Mouse (Mus musculus): ENCODE measurements around the gene Ercc1. TPM values are rescaled to one million over a fixed set of nuclear protein-coding genes. Genes with fewer than 3 reads are reported as not detected.
A peak's percentile ranks its signal among the peaks of the same experiment; 100 is the strongest.

The Ercc1 gene
- polyA plus RNA-seq, 1 experiment from 2014 or later, result 114 TPM

- Histone ChIP-seq H3K27ac (replicated peaks) (peak overlapping the region; percentile 52; the same call in 1 of the 2 replicates), H3K4me1 (peaks cover 39% of the 10 kb centered on the region), H3K4me2 (replicated peaks) (peak overlapping the region; percentile 95), H3K36me3 (peaks cover 21% of the 10 kb centered on the region), H3K27me3 (peaks cover 20% of the 10 kb centered on the region), H3K9me3 (no peaks in the 10 kb centered on the region), H3K9ac (replicated peaks) (peak overlapping the region; percentile 68), H3K4me3 (peak overlapping the region; percentile 77)
- peak; percentile 71 for ATAC-seq (ENCODE audit: low FRiP score, low read depth)
- WGBS, result under 1% methylated on average over 45 of the region's 45 CpGs
Observed at GRCm38 (mm10) chr7:19359892-19360641, 15.5 kb downstream of the Ercc1 start.

DNA sequence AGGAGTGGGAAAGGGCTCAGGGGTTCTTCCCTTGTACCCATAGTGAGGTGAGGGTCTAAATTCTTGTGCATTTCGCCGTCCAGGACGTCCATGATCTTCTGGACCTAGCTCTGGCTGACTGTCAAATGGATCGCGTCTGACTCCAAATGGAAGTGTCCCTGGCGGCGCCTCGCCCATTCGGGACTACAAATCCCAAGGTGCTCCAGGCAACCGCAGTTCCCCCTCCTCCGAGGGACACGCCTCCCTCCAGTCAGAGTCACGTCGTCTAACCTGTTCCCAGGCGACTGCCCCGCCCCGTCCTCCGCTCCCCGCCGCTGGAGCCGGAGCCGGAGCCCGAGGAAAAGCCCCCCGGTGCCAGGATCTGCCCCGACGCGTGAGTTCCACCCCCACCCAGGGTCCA lies 16.4 kb downstream of the Ercc1 start:
- ATAC-seq (ENCODE audit: low FRiP score, low read depth), result peak; percentile 41
- Histone ChIP-seq H3K27ac (replicated peaks) (no peak overlapping the region), H3K4me1 (peaks cover 39% of the 10 kb centered on the region), H3K4me3 (peak overlapping the region; percentile 77), H3K27me3 (peaks cover 20% of the 10 kb centered on the region), H3K9ac (replicated peaks) (peak overlapping the region; percentile 64), H3K36me3 (peaks cover 15% of the 10 kb centered on the region), H3K4me2 (replicated peaks) (peak overlapping the region; percentile 95), H3K9me3 (no peaks in the 10 kb centered on the region)
- under 1% methylated on average over 21 of the region's 27 CpGs for WGBS

DNA sequence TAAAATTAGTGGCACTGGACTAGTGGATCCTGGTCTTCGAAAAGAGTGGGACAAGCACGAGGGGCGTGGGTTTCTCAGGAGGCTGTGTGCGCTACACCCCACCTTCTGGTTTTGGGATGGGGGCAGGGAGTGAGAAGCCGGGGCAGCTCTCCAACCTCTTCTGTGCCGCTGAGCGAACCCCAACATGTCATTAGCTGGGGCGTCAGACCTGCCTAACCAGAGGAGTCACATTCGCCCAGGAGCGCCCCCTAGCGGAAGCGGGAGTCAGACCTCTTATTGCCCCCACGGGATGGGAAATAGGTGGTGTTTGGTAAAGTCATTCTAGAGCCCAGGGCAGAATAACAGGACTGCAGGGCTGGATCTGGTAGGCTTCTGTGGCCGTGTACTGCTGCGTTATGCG lies 17.1 kb downstream of the Ercc1 start:
- 0 out of 2 replicates have a peak overlapping the region, but pooled peaks have one; percentile 21 for H3K27ac ChIP-seq (replicated peaks)
- peaks cover 39% of the 10 kb centered on the region for H3K4me1 ChIP-seq
- ATAC-seq (ENCODE audit: low FRiP score, low read depth), result no peak
- H3K9ac ChIP-seq (replicated peaks), result no peak overlapping the region
- 15% methylated on average over 16 of the region's 16 CpGs for WGBS
- peaks cover 20% of the 10 kb centered on the region for H3K27me3 ChIP-seq
- peak overlapping the region; percentile 95 for H3K4me2 ChIP-seq (replicated peaks)
- peaks cover 8% of the 10 kb centered on the region for H3K36me3 ChIP-seq
- no peaks in the 10 kb centered on the region for H3K9me3 ChIP-seq
- peak overlapping the region; percentile 77 for H3K4me3 ChIP-seq

DNA sequence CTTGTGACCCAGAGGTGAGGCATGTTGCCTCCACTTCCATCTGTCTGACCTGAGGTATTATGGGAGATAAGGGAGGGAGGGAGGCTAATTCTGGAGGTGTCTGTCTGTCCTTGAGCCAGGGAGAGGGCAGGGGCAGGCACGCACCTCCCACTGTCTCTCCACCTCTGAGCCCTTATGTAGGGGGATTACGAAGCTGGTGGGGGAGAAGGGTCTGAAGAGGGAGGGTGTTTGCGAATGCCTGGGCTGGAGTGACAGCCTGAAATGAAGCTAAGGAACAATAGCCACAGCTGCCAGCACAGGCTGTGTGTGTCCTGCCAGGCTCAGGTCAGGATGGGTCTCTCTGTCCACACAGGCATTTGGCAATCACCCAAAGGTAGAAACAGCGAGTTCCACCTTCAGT lies 17.7 kb downstream of the Ercc1 start:
- Histone ChIP-seq H3K4me3 (no peak overlapping the region), H3K9me3 (no peaks in the 10 kb centered on the region), H3K36me3 (peaks cover 4% of the 10 kb centered on the region), H3K27me3 (peaks cover 20% of the 10 kb centered on the region), H3K4me2 (replicated peaks) (peak overlapping the region; percentile 95), H3K9ac (replicated peaks) (no peak overlapping the region), H3K27ac (replicated peaks) (0 out of 2 replicates have a peak overlapping the region, but pooled peaks have one; percentile 21), H3K4me1 (peaks cover 39% of the 10 kb centered on the region)
- WGBS, result 21% methylated on average over 4 of the region's 4 CpGs
- no peak for ATAC-seq (ENCODE audit: low FRiP score, low read depth)

DNA sequence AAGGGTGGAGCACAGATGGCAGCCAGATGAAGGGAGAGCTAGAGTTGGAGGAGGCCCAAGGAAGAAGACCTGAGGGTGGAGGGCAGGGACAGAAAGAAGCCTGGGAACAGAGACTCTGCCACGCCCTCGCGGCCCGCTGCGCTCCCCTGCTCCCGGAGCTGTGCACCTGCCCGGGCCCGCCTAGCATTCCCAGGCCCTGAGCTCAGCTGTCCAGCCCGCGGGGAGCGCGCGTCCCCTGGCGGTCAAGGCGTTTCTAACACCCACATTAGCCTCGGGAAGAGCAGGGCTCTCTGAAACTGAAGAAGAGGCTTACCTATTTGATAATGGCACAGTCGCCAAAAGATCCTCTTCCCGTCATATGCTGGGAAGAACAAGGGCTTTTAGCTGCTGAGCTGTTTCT lies 19.3 kb downstream of the Ercc1 start:
- no peaks in the 10 kb centered on the region for H3K36me3 ChIP-seq
- no peak overlapping the region for H3K4me3 ChIP-seq
- no peak overlapping the region for H3K9ac ChIP-seq (replicated peaks)
- 3% methylated on average over 18 of the region's 18 CpGs for WGBS
- no peak overlapping the region for H3K4me2 ChIP-seq (replicated peaks)
- no peak for ATAC-seq (ENCODE audit: low FRiP score, low read depth)
- H3K9me3 ChIP-seq, result no peaks in the 10 kb centered on the region
- peaks cover 26% of the 10 kb centered on the region for H3K27me3 ChIP-seq
- H3K4me1 ChIP-seq, result peaks cover 28% of the 10 kb centered on the region
- no peak overlapping the region for H3K27ac ChIP-seq (replicated peaks)

GRCm38 (mm10) chr7:19365376-19365775 lies 20.8 kb downstream of the Ercc1 start:
- ATAC-seq (ENCODE audit: low FRiP score, low read depth), result no peak
- no peak overlapping the region for H3K9ac ChIP-seq (replicated peaks)

GRCm38 (mm10) chr7:19368380-19368779 lies 23.8 kb downstream of the Ercc1 start:
- H3K36me3 ChIP-seq, result 0 out of 2 replicates have a peak, but pooled peaks cover 3% of the 10 kb centered on the region
- 24% methylated on average over 16 of the region's 16 CpGs for WGBS
- H3K4me2 ChIP-seq (replicated peaks), result no peak overlapping the region
- H3K27ac ChIP-seq (replicated peaks), result no peak overlapping the region
- no peak overlapping the region for H3K4me3 ChIP-seq
- no peak for ATAC-seq (ENCODE audit: low FRiP score, low read depth)
- H3K9ac ChIP-seq (replicated peaks), result no peak overlapping the region
- H3K27me3 ChIP-seq, result peaks cover 15% of the 10 kb centered on the region
- H3K9me3 ChIP-seq, result no peaks in the 10 kb centered on the region
- peaks cover 4% of the 10 kb centered on the region; the same call in 1 of the 2 replicates for H3K4me1 ChIP-seq

More at GRCm38 (mm10) chr7:19365376-19365775, 20.8 kb downstream of the Ercc1 start:
- H3K4me3 ChIP-seq, result no peak overlapping the region
- no peak overlapping the region for H3K27ac ChIP-seq (replicated peaks)
- WGBS, result 83% methylated on average over 4 of the region's 4 CpGs
- H3K9me3 ChIP-seq, result no peaks in the 10 kb centered on the region
- peaks cover 35% of the 10 kb centered on the region for H3K27me3 ChIP-seq
- no peak overlapping the region for H3K4me2 ChIP-seq (replicated peaks)
- peaks cover 26% of the 10 kb centered on the region for H3K4me1 ChIP-seq
- H3K36me3 ChIP-seq, result no peaks in the 10 kb centered on the region

GRCm38 (mm10) chr7:19369823-19370425 lies 25.3 kb downstream of the Ercc1 start:
- Histone ChIP-seq H3K27me3 (peaks cover 15% of the 10 kb centered on the region), H3K36me3 (0 out of 2 replicates have a peak, but pooled peaks cover 3% of the 10 kb centered on the region), H3K9ac (replicated peaks) (peak overlapping the region; percentile 64), H3K4me2 (replicated peaks) (peak overlapping the region; percentile 68), H3K27ac (replicated peaks) (no peak overlapping the region; the same call in 1 of the 2 replicates), H3K4me3 (peak overlapping the region; percentile 47), H3K4me1 (peaks cover 4% of the 10 kb centered on the region; the same call in 1 of the 2 replicates), H3K9me3 (no peaks in the 10 kb centered on the region)
- ATAC-seq (ENCODE audit: low FRiP score, low read depth), result peak; percentile 81
- WGBS, result 10% methylated on average over 46 of the region's 46 CpGs

- Histone ChIP-seq H3K4me3 (no peak overlapping the region), H3K4me2 (replicated peaks) (no peak overlapping the region), H3K27me3 (peaks cover 14% of the 10 kb centered on the region), H3K27ac (replicated peaks) (no peak overlapping the region), H3K9me3 (no peaks in the 10 kb centered on the region), H3K36me3 (0 out of 2 replicates have a peak, but pooled peaks cover 3% of the 10 kb centered on the region), H3K4me1 (peaks cover 4% of the 10 kb centered on the region; the same call in 1 of the 2 replicates), H3K9ac (replicated peaks) (no peak overlapping the region)
- ATAC-seq (ENCODE audit: low FRiP score, low read depth), result no peak
- WGBS, result 90% methylated on average over 2 of the region's 2 CpGs
Observed at GRCm38 (mm10) chr7:19373367-19373766, 28.8 kb downstream of the Ercc1 start.

DNA sequence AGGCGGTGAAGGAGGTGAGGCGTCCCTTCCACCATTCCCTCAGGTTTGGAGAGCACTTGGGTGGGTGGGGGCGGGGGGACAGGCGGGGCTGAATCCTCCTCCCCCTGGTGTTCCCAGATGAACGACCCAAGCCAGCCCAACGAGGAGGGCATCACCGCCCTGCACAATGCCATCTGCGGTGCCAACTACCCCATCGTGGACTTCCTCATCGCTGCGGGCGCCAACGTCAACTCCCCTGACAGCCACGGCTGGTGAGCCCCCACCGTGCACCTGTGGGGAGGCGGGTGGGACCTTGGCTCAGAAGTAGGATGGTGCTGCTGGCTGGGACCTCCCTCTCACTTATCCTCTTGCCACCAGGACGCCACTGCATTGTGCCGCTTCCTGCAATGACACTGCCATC lies 30.8 kb downstream of the Ercc1 start:
- WGBS, result 83% methylated on average over 18 of the region's 18 CpGs
- H3K9ac ChIP-seq (replicated peaks), result no peak overlapping the region
- no peak overlapping the region for H3K4me2 ChIP-seq (replicated peaks)
- no peaks in the 10 kb centered on the region for H3K9me3 ChIP-seq
- no peak overlapping the region for H3K27ac ChIP-seq (replicated peaks)
- no peaks in the 10 kb centered on the region for H3K27me3 ChIP-seq
- 0 out of 2 replicates have a peak, but pooled peaks cover 3% of the 10 kb centered on the region for H3K36me3 ChIP-seq
- ATAC-seq (ENCODE audit: low FRiP score, low read depth), result no peak
- H3K4me1 ChIP-seq, result no peaks in the 10 kb centered on the region
- H3K4me3 ChIP-seq, result no peak overlapping the region

DNA sequence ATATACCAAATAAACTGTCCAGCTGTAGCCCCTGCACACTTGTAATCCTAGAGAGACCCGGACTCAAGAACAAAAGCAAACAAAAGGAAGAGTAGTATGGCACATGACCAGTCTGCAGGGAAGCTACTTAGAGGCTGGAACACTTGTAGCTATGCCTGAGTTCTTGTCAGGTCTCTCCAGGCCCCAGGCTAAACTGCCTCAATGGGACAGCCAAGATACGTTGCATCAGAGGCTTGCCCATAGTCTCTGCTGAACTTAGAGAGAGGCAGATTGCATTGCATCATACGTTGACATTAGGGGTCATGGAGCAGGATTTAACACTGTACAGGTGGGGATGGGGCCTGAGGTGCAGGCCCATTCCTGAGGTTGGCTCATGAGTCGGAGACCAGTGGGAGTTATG lies 31.4 kb downstream of the Ercc1 start:
- no peaks in the 10 kb centered on the region for H3K27me3 ChIP-seq
- H3K27ac ChIP-seq (replicated peaks), result no peak overlapping the region
- no peak overlapping the region for H3K4me3 ChIP-seq
- 0 out of 2 replicates have a peak, but pooled peaks cover 3% of the 10 kb centered on the region for H3K36me3 ChIP-seq
- WGBS, result 87% methylated on average over 4 of the region's 4 CpGs
- ATAC-seq (ENCODE audit: low FRiP score, low read depth), result no peak
- no peaks in the 10 kb centered on the region for H3K9me3 ChIP-seq
- no peaks in the 10 kb centered on the region for H3K4me1 ChIP-seq
- no peak overlapping the region for H3K4me2 ChIP-seq (replicated peaks)
- no peak overlapping the region for H3K9ac ChIP-seq (replicated peaks)

GRCm38 (mm10) chr7:19378049-19378448 lies 33.5 kb downstream of the Ercc1 start:
- ATAC-seq (ENCODE audit: low FRiP score, low read depth), result no peak
- no peak overlapping the region for H3K4me3 ChIP-seq
- no peaks in the 10 kb centered on the region for H3K9me3 ChIP-seq
- WGBS, result 75% methylated on average over 8 of the region's 8 CpGs
- H3K36me3 ChIP-seq, result 0 out of 2 replicates have a peak, but pooled peaks cover 1% of the 10 kb centered on the region
- H3K4me1 ChIP-seq, result peaks cover 7% of the 10 kb centered on the region
- no peak overlapping the region for H3K27ac ChIP-seq (replicated peaks)
- H3K4me2 ChIP-seq (replicated peaks), result no peak overlapping the region
- H3K27me3 ChIP-seq, result no peaks in the 10 kb centered on the region
- H3K9ac ChIP-seq (replicated peaks), result no peak overlapping the region

All from midbrain, embryonic 12.5 days (tissue).